Mouse (Mus musculus) hindbrain, embryonic 16.5 days (tissue): ENCODE measurements at regions not wholly inside any gene's neighbourhood (a gene's known extent, or its start where the extent isn't known, plus 50 kb on each side); places are given as distances from the start of the nearest gene placed in this dataset. TPM values are rescaled to one million over a fixed set of nuclear protein-coding genes. Genes with fewer than 3 reads are reported as not detected.

Source experiments
- ATAC-seq: fragments of 200-750 bp; cut with Nextera tagmentation; 2 replicates; pipeline ENCODE4 v1.8.0; 2017; ENCODE audit warnings: moderate TSS enrichment, moderate library complexity
- H3K27ac ChIP-seq: fragments of 300-500 bp; sonication (generic); 2 replicates; pipeline ENCODE4 v1.5.1; 2014; ENCODE audit warnings: low read depth, mild to moderate bottlenecking, control low read depth, low read length, moderate library complexity
- H3K27me3 ChIP-seq: fragments of 300-500 bp; sonication (generic); replicated peaks from 2 replicates; pipeline ENCODE4 v1.6.1; 2014; ENCODE audit warnings: low read length; ENCODE audit not compliant: control insufficient read depth, insufficient read depth
- H3K36me3 ChIP-seq: fragments of 300-500 bp; sonication (generic); 2 replicates; pipeline ENCODE4 v1.6.1; 2014; ENCODE audit warnings: mild to moderate bottlenecking, low read length, moderate library complexity, mixed read lengths; ENCODE audit not compliant: control insufficient read depth, insufficient read depth
- H3K4me1 ChIP-seq: fragments of 300-500 bp; sonication (generic); 2 replicates; pipeline ENCODE4 v1.6.1; 2014; ENCODE audit warnings: low read depth, low read length; ENCODE audit not compliant: control insufficient read depth, insufficient read depth
- H3K4me2 ChIP-seq: fragments of 300-500 bp; sonication (generic); 2 replicates; pipeline ENCODE4 v1.6.1; 2014; ENCODE audit warnings: mild to moderate bottlenecking, low read length, control low read depth, moderate library complexity
- H3K4me3 ChIP-seq: fragments of 300-500 bp; sonication (generic); 2 replicates; pipeline ENCODE4 v1.5.1; 2014; ENCODE audit warnings: mild to moderate bottlenecking, low read length, control low read depth, moderate library complexity
- H3K9ac ChIP-seq: fragments of 300-500 bp; sonication (generic); 2 replicates; pipeline ENCODE4 v1.6.1; 2014; ENCODE audit warnings: low read depth, mild to moderate bottlenecking, control low read depth, low read length, moderate library complexity
- H3K9me3 ChIP-seq: fragments of 300-500 bp; sonication (generic); 2 replicates; pipeline ENCODE4 v1.6.1; 2014; ENCODE audit warnings: mild to moderate bottlenecking, low read length, moderate library complexity; ENCODE audit not compliant: control insufficient read depth
- WGBS: fragments of 180-500 bp; shearing (Covaris S2); extraction: QIAGEN DNeasy Blood & Tissue Kit; methylation state at CpG from one replicate; pipeline ENCODE4 v1.1.7; 2014; 5-methylcytosine and 5-hydroxymethylcytosine counted together
- microRNA-seq: library from miRNA; unstranded; fragments of <30 nt; microRNA quantifications from one replicate; pipeline ENCODE4, GENCODE M21; 2017

DNA sequence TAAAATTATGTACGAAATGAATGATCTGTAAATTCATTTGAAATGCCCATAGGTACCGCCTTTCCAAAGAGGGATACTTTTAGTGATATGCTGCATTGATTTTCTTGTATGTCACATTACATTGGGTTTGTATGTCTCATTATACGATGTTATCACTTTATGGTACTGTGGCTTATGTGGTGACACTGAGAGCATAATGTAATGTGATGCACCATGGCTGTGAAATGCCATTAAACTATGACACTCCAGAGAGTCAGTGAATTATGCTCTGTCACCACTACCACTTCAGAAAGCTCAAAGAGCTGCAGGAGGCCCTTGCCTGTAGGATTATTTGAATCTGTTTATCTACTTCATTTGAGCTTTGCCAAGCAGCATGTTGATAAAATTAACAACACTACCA is 695.4 kb upstream of the Slc10a2 start:
- WGBS, result 60% methylated on average over 3 of the region's 3 CpGs
- no peaks in the 10 kb centered on the region for H3K9me3 ChIP-seq
- H3K36me3 ChIP-seq, result no peaks in the 10 kb centered on the region
- H3K4me3 ChIP-seq, result no peak overlapping the region
- no peaks in the 10 kb centered on the region for H3K4me1 ChIP-seq
- H3K27me3 ChIP-seq, result no peaks in the 10 kb centered on the region
- no peak overlapping the region for H3K9ac ChIP-seq
- H3K27ac ChIP-seq, result no peak overlapping the region
- no peak overlapping the region for H3K4me2 ChIP-seq
- peak; percentile 61; the same call in 1 of the 2 replicates for ATAC-seq

DNA sequence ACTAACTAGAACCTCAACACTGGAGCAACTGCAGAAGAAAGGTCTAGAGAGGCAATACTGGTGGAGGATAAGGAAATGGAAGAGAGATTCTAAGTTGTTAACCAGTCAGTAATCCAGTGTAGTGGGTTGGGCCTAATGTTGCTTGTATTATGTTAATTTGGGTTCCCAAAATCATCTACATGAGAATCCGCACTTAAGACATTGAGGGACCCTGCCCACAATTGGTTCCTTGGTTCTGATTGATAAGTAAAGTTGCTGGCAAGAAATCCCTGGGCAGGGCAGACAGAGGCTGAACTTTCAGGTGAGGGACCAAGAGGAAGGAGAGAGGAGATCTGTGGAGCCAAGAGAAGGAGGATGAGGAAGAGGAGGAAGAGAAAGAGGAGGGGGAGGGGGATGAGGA is 651.2 kb upstream of the Slc10a2 start:
- H3K27ac ChIP-seq, result no peak overlapping the region
- ATAC-seq, result no peak
- no peaks in the 10 kb centered on the region for H3K9me3 ChIP-seq
- H3K27me3 ChIP-seq, result no peaks in the 10 kb centered on the region
- no peak overlapping the region for H3K4me2 ChIP-seq
- WGBS, result 95% methylated on average over 1 of the region's 1 CpGs
- no peak overlapping the region for H3K9ac ChIP-seq
- H3K4me3 ChIP-seq, result no peak overlapping the region
- H3K4me1 ChIP-seq, result no peaks in the 10 kb centered on the region
- no peaks in the 10 kb centered on the region for H3K36me3 ChIP-seq

DNA sequence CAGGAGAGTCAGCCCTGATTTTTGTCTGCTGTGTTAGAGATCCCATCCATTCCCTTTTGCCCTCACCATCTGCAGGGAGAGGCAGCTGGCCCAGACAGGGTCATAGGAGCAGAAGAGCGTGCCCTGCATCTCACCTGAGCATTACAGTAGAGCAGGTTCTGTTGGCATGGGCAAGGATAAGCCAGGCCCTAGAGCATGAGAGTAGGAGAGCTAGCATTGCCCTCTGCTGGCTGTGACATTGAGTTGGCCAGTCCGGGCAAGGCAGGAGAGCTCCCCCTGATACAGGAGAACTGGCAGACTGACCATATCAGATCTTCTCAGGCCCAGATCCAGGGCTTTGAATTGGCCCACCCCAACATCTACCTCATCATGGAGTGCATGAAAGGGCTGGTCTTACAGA is 634.4 kb upstream of the Slc10a2 start:
- no peaks in the 10 kb centered on the region for H3K4me1 ChIP-seq
- no peak overlapping the region for H3K9ac ChIP-seq
- no peaks in the 10 kb centered on the region for H3K27me3 ChIP-seq
- no peaks in the 10 kb centered on the region for H3K36me3 ChIP-seq
- WGBS, result 80% methylated on average over 2 of the region's 2 CpGs
- no peak overlapping the region for H3K27ac ChIP-seq
- no peak overlapping the region for H3K4me3 ChIP-seq
- no peak overlapping the region for H3K4me2 ChIP-seq
- no peak for ATAC-seq
- no peaks in the 10 kb centered on the region for H3K9me3 ChIP-seq

DNA sequence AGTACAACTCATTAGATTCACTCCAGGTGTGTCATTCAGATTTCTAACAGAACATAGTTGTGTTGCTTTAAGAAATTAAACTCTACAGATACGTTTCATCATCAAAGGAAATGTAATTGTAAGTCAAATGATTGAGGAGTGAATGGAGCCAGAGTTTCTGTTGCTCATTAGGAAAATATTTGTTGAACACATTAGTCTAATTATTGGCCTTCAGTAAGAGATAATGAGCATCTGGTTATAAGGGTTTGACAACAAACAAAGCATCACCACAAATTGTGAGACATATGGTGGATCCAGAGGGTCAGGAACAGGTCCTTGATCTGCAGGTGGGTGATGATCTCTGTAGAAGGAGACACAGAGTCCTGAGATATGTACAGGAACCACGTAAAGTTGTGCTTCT is 622.3 kb upstream of the Slc10a2 start:
- H3K27me3 ChIP-seq, result no peaks in the 10 kb centered on the region
- no peak overlapping the region for H3K9ac ChIP-seq
- ATAC-seq, result no peak
- 79% methylated on average over 2 of the region's 2 CpGs for WGBS
- no peaks in the 10 kb centered on the region for H3K36me3 ChIP-seq
- no peak overlapping the region for H3K4me3 ChIP-seq
- no peak overlapping the region for H3K4me2 ChIP-seq
- H3K27ac ChIP-seq, result no peak overlapping the region
- H3K9me3 ChIP-seq, result no peaks in the 10 kb centered on the region
- no peaks in the 10 kb centered on the region for H3K4me1 ChIP-seq

DNA sequence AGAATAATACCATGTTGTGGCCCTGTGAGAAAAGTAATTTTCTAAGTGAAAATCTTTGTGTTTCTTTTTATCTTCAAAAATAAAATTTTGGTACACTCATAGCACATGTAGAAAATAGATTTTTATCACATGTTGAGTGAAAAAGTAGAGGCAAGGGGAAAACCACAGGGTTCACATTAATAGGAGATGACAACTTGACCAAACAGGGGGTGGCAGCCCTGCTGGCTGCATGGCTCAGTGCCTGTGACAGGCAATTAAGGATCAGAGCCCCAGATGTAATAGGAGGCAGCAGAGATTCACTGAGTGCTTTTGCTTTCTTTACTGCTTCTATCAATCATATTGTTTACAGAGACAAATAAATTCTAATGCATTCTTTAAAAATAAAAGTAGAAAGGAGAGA is 582.8 kb upstream of the Slc10a2 start:
- no peaks in the 10 kb centered on the region for H3K4me1 ChIP-seq
- no peaks in the 10 kb centered on the region for H3K27me3 ChIP-seq
- no peak overlapping the region for H3K9ac ChIP-seq
- ATAC-seq, result no peak
- no peaks in the 10 kb centered on the region for H3K9me3 ChIP-seq
- no peak overlapping the region for H3K27ac ChIP-seq
- no peak overlapping the region for H3K4me2 ChIP-seq
- no peak overlapping the region for H3K4me3 ChIP-seq
- no peaks in the 10 kb centered on the region for H3K36me3 ChIP-seq

DNA sequence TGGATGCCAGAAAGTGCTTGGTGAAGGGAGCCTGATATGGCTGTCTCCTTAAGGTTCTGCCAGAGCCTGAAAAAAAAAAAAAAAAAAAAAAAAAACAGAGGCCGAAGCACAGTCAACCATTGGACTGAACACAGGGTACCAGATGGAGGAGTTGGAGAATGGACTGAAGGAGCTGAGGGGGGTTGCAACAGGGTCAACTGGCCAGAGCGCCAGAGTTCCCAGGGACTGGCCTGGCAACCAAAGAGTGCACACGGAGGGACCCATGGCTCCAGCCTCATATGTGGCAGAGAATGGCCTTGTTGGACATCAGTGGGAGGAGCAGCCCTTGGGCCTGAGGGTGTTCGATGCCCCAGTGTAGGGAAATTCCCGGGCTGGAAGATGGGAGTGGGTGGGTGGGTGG is 569.8 kb upstream of the Slc10a2 start:
- H3K36me3 ChIP-seq, result no peaks in the 10 kb centered on the region
- H3K27me3 ChIP-seq, result no peaks in the 10 kb centered on the region
- no peak overlapping the region for H3K4me2 ChIP-seq
- no peak overlapping the region for H3K4me3 ChIP-seq
- no peaks in the 10 kb centered on the region for H3K9me3 ChIP-seq
- 88% methylated on average over 5 of the region's 5 CpGs for WGBS
- H3K4me1 ChIP-seq, result no peaks in the 10 kb centered on the region
- no peak overlapping the region for H3K9ac ChIP-seq
- H3K27ac ChIP-seq, result no peak overlapping the region
- ATAC-seq, result no peak

Small RNA genes lying in the stretch of these regions (microRNA-seq; reads per million reads assigned to microRNA genes)
- gene Gm22565, result not detected
